ENCODE assay signal across 8 mouse cellular contexts in genomic region chr13:110967626-110968506, GRCm38 (mm10).
DNase-seq lines count a peak whose midpoint lies in the region; ATAC-seq lines count a peak whose summit lies in the region.

No protein-coding gene starts in this region.

- peak; percentile 98 for ATAC-seq in granulocyte monocyte progenitor cell, adult 5-6 weeks (replicated peaks; ENCODE audit: poor library complexity, severe bottlenecking)
- ATAC-seq in intestine, embryonic 14.5 days (replicated peaks; ENCODE audit: low FRiP score, low TSS enrichment, low read depth): peak; percentile 91

- 48% methylated on average over 5 of the region's 5 CpGs for whole genome bisulfite sequencing in intestine, embryonic 14.5 days

- no peaks in the 10 kb centered on the region for H3K9me3 ChIP-seq in intestine, embryonic 14.5 days (ENCODE audit: control insufficient read depth, low read length)

- H3K4me3 ChIP-seq in intestine, embryonic 14.5 days (ENCODE audit: low read depth, low read length): no peak overlapping the region

- H3K4me2 ChIP-seq in intestine, embryonic 14.5 days (ENCODE audit: low read length): no peak overlapping the region

- H3K36me3 ChIP-seq in intestine, embryonic 14.5 days (ENCODE audit: control insufficient read depth, insufficient read depth, low read length): no peaks in the 10 kb centered on the region

- H3K27me3 ChIP-seq in intestine, embryonic 14.5 days (replicated peaks; ENCODE audit: control insufficient read depth, insufficient read depth, low read length): no peaks in the 10 kb centered on the region

- H3K27ac ChIP-seq in intestine, embryonic 14.5 days (ENCODE audit: low read depth): 0 out of 2 replicates have a peak overlapping the region, but pooled peaks have one; percentile 13

- H3K4me1 ChIP-seq in intestine, embryonic 14.5 days (replicated peaks; ENCODE audit: control insufficient read depth, insufficient read depth, low read length): peaks cover 4% of the 10 kb centered on the region; the same call in 1 of the 2 replicates

- no peak overlapping the region for H3K9ac ChIP-seq in intestine, embryonic 14.5 days (ENCODE audit: low read length)

- DNase-seq in urinary bladder, postnatal 36 days (ENCODE audit: low spot score in 2 of 2): peak; percentile 36 to 59
- no peak for DNase-seq in urinary bladder, adult 2 months (ENCODE audit: low spot score)
- peak; percentile 90 for DNase-seq in embryo, embryonic 11 days
- no peak for DNase-seq in intestine, embryonic 14.5 days (ENCODE audit: low spot score)
- DNase-seq in left cerebral cortex, adult 9 months (ENCODE audit: low spot score in 2 of 2): peak; percentile 49 to 89
- DNase-seq in lung, postnatal 4 days: peak; percentile 37 to 75
- peak; percentile 48 for DNase-seq in retina, postnatal 7 days (ENCODE audit: low read depth, low spot score)

Comparison
In these comparisons a context has a peak if more than half of its experiments do, and no peak if none do; other contexts are left out.
1. DNase-seq: peak in urinary bladder, postnatal 36 days (2 of 2), embryo, embryonic 11 days (single experiment), left cerebral cortex, adult 9 months (2 of 2), lung, postnatal 4 days (2 of 2) and retina, postnatal 7 days (single experiment); none in urinary bladder, adult 2 months (single experiment) and intestine, embryonic 14.5 days (single experiment).